Mouse (Mus musculus) embryonic fibroblast, embryonic 13.5 days (primary cell): ENCODE measurements around the gene Hyal2. TPM values are rescaled to one million over a fixed set of nuclear protein-coding genes. Genes with fewer than 3 reads are reported as not detected.

ENCODE experiments used
- H3K27ac ChIP-seq: 2 replicates; pipeline ENCODE4 v1.5.1; 2012; ENCODE audit warnings: low read length, control low read depth, inconsistent platforms; ENCODE audit not compliant: insufficient read depth
- H3K4me1 ChIP-seq: 2 replicates; pipeline ENCODE4 v1.6.1; 2011; ENCODE audit warnings: low read length; ENCODE audit not compliant: control insufficient read depth, insufficient read depth
- H3K4me3 ChIP-seq: 2 replicates; pipeline ENCODE4 v1.5.1; 2011; ENCODE audit warnings: mild to moderate bottlenecking, control low read depth, low read length; ENCODE audit not compliant: insufficient read depth
- CTCF ChIP-seq: IDR thresholded peaks from 2 replicates; pipeline ENCODE4 v1.5.1; 2011; ENCODE audit warnings: mild to moderate bottlenecking, control low read depth, low read length, moderate library complexity, borderline replicate concordance; ENCODE audit not compliant: insufficient read depth
- POLR2A ChIP-seq: IDR thresholded peaks from 2 replicates; pipeline ENCODE4 v1.6.1; 2011; ENCODE audit warnings: low read depth, mild to moderate bottlenecking, control low read depth, low read length, moderate library complexity
- polyA plus RNA-seq: library from polyadenylated mRNA; stranded (reverse); fragments of >200 nt; gene quantifications from 2 replicates; pipeline ENCODE4 v1.2.4, GENCODE M21; 2011; ENCODE audit warnings: low read depth; ENCODE audit not compliant: missing spikeins, insufficient read length

The Hyal2 gene
- polyA plus RNA-seq, 1 experiment = 28.0 TPM

DNA sequence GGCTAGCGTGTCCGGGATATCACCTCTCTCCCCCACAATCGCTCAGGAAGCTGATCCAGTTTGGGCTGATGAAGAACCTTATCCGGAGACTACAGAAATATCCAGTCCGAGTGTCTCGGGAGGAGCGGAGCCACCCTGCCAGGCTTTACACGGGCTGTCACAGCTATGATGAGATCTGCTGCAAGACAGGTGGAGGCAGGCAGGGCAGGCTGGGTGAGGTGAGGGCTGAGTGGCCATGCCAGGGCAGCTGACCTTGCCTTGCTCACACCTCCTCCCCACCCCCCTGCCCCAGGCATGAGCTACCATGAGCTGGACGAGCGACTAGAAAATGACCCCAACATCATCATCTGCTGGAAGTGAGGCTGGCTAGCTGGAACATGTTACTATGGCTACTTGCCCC, 22.5 kb upstream of the Hyal2 start:
- 0 out of 2 replicates have a peak, but pooled peaks cover 3% of the 10 kb centered on the region for H3K4me1 ChIP-seq
- TF ChIP-seq POLR2A = no peak
- no peak for TF ChIP-seq CTCF
- no peak overlapping the region for H3K27ac ChIP-seq
- H3K4me3 ChIP-seq = no peak overlapping the region

DNA sequence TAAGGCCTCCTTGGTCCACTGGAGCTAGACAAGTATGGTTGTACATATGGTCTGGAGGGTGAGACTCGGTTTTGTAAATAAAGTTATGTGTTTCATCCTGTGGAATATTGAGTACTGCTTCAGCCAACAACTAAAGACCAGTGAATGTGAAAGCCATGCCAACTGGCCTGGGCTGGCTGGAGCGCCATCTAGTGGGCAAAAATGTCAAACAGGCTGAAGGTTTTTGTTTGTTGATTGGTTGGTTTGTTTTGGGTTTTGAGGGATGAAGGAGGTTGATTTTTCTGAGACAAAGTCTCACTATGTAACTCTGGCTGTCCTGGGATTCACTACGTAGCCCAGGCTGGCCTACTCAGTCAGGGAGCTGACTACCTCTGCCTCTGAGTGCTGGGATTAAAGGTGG, 22.1 kb upstream of the Hyal2 start:
- no peak overlapping the region for H3K4me3 ChIP-seq
- TF ChIP-seq CTCF (peak; percentile 75), POLR2A (no peak)
- no peak overlapping the region for H3K27ac ChIP-seq
- H3K4me1 ChIP-seq = 0 out of 2 replicates have a peak, but pooled peaks cover 3% of the 10 kb centered on the region

DNA sequence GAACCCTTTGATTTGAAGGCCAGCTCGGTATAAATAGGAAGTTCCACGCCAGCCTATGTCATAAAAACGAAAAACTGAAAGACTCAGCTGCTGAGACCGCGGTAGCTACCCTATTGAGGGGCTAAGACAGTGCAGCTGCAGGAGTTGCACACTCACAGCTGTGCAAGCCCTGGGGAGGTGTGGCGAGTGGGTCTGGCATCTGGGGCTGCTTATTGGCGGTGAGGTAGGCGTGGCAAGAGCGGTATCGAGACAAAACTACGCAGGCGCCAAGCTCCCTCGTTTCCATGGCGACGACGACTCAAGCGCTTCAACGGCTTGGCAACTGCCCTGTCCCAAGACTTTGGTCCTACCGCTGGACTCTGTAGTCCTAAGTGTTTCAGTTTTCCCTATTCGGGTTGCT, 20.7 kb upstream of the Hyal2 start, which contains the start of gene Zmynd10:
Gene Zmynd10 (plus strand): TSS at position 273 of the 400 bp plus-strand sequence.
- H3K4me1 ChIP-seq = no peaks in the 10 kb centered on the region; the same call in 1 of the 2 replicates
- H3K27ac ChIP-seq = no peak within 1 kb of the TSS
- H3K4me3 ChIP-seq = no peak within 1 kb of the TSS
- no peak for TF ChIP-seq CTCF
- no peak for TF ChIP-seq POLR2A

DNA sequence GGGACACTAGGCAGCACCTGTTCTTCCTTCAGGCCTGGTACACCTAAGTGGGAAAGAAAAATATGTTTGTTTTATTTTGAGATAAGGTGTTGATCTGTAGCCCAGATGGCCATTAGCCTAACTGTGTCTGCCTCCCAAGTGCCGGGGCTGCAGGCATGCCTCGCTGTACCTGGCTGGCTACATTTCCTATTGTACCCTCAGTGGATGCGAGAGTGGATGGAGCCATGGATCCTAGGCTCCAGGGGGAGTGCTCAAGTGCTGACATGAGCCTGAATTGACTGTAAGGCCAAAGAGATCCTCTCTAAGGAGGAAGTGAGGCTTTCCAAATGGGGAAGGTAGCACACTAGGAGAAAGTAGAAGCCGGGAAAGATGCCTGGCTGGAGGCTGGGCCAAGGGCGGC, 19.8 kb upstream of the Hyal2 start:
- no peak for TF ChIP-seq CTCF
- TF ChIP-seq POLR2A = no peak
- peaks cover 5% of the 10 kb centered on the region; the same call in 1 of the 2 replicates for H3K4me1 ChIP-seq
- no peak overlapping the region for H3K4me3 ChIP-seq
- no peak overlapping the region for H3K27ac ChIP-seq

DNA sequence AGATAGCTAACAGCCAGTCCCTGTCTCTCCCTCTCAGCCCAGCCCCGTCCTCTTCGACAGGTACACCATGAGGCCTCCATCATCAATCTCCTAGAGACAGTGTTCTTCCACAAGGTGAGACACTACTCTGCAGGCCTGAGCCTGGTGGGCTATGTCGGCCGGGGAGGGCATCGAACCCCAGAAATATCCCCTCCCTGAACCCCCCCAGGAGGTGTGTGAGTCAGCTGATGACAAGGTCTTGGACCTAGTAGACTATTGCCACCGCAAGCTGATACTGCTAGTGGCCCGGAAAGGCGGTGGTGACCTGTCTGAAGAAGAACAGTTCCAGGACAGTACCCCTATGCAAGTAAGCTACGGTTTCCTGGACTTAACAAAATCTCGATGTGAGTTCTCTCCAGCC, 18.9 kb upstream of the Hyal2 start:
- no peak for TF ChIP-seq POLR2A
- TF ChIP-seq CTCF = no peak
- Histone ChIP-seq H3K4me1 (peaks cover 5% of the 10 kb centered on the region; the same call in 1 of the 2 replicates), H3K27ac (no peak overlapping the region), H3K4me3 (no peak overlapping the region)

DNA sequence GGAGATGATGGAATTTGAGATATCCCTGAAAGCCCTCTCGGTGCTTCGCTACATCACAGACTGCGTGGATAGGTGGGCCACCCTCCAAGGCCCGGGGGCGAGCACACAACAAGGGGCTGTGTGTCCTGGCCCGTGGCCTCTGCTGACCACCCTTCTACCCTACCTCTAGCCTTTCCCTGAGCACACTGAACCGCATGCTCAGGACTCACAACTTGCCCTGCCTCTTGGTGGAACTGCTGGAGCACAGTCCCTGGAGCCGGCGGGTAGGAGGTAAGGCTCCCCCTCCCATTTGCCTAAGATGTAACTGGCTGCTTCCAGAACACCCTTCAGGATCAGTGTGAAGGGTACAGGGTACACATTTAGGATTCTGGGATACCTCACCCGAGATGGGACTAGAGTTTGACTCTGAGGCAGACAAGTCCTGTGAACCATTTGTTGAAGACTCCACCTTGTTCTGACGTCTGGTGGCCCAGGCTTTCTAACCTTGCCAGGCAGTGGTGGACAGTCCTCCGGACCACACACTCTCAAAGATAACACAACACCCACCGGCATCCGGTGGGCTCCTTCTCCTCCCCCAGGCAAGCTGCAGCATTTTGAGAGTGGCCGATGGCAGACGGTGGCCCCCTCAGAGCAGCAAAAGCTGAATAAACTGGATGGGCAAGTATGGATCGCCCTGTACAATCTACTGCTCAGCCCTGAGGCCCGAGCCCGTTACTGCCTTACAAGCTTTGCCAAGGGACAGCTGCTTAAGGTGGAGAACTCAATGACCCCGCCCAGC, 18.3 kb upstream of the Hyal2 start:
- TF ChIP-seq CTCF (no peak), POLR2A (no peak)
- H3K4me1 ChIP-seq = peaks cover 5% of the 10 kb centered on the region; the same call in 1 of the 2 replicates
- no peak overlapping the region for H3K4me3 ChIP-seq
- H3K27ac ChIP-seq = no peak overlapping the region

DNA sequence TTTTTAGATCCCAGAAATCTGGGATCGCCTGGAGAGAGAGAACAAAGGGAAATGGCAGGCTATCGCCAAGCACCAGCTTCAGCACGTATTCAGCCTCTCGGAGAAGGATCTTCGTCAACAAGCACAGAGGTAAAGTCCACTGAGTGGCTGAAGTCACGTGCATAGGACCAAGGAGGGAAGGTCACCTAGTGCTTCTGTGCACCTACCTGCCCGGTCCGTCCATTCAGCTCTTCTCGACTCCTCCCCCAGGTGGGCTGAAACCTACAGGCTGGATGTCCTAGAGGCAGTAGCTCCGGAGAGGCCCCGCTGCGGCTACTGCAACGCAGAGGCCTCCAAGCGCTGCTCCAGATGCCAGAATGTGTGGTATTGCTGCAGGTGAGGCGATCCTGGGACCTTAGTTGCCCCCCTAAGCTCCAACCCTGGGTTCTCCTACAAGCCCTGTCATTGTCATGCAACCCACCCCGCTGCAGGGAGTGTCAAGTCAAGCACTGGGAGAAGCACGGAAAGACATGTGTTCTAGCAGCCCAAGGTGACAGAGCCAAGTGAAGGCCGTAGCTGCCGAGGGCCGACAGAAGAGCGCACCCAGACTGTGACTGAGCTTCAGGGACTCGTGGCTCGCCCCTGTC, 17.1 kb upstream of the Hyal2 start:
- no peak overlapping the region for H3K4me3 ChIP-seq
- peaks cover 5% of the 10 kb centered on the region; the same call in 1 of the 2 replicates for H3K4me1 ChIP-seq
- no peak overlapping the region for H3K27ac ChIP-seq
- TF ChIP-seq CTCF = no peak
- TF ChIP-seq POLR2A = no peak

DNA sequence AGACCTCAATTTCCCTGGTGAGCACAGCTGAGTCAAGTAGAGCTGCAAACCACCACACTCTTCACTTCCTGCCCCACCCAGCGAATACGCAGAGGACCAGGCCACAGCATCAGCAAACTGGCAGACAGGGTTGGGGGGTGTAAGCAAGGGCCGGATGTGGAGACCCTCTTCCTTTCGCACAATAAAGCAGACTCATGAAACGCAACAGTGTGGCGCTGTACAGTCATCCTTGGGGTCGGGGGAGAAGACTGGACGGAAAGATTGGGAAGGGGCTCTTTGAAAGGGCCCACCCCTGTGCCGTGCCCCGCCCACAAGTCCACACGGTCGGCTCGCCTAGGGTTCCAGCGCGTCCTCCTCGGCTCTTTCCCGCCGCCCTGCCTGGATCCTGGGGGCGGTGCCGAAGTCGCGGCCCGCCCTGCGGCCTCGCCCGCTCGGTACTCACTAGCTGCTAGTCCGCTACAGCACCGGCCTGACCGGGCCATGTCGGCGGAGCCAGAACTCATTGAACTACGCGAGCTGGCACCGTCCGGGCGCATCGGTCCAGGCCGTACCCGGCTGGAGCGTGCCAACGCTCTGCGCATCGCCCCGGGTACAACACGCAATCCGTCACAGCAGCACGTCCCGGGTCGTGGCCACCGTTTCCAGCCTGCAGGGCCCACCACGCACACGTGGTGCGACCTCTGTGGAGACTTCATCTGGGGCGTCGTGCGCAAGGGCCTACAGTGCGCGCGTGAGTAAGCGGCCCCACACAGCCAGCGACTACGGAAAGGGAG, 16.4 kb upstream of the Hyal2 start, which contains the start of gene Rassf1:
Gene Rassf1 (plus strand): TSS at position 439 of the 773 bp plus-strand sequence.
- peak within 1 kb of the TSS; percentile 27 for H3K27ac ChIP-seq
- peak within 1 kb of the TSS; percentile 62 for H3K4me3 ChIP-seq
- H3K4me1 ChIP-seq = peaks cover 5% of the 10 kb centered on the region; the same call in 1 of the 2 replicates
- TF ChIP-seq POLR2A (peak; percentile 83), CTCF (no peak)

DNA sequence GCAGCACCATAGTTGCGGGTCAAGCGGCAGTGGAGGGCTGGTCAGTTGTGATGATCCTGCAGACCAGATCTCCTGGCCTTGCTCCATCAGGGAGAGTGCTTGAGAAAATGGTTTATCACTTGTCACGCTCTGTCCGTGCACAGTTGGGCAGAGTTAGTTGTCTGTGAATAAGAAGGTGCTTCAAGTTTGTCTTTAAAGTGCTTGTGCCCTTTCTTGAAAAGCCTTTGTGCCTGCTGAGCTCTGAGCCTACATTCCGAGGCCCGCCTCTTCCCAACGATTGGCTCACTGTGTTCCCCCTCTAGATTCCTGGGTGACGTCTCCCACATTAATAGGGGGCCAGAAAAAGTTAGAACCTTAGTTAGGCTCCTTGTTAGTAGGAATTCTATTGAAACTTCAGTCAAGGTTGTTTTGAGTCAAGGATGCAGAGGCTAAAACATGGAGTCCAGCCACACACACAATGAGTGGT, 15.8 kb upstream of the Hyal2 start:
- H3K27ac ChIP-seq = peak overlapping the region; percentile 27
- peak overlapping the region; percentile 62 for H3K4me3 ChIP-seq
- TF ChIP-seq POLR2A (peak; percentile 72), CTCF (no peak)
- peaks cover 5% of the 10 kb centered on the region; the same call in 1 of the 2 replicates for H3K4me1 ChIP-seq
